32 mouse cellular contexts compared by ENCODE assay signal in genomic region chr8:46420476-46420875, GRCm38 (mm10).
"Had no signal": no experiment of that assay in that cellular context is flagged by ENCODE, and none has a peak within 500 bp of the region (broad histone marks: within the 10 kb centered on the region; RNA-seq: fewer than 3 reads in every experiment).

No protein-coding gene starts in this region.

- H3K9ac ChIP-seq: limb, embryonic 12.5 days; limb, embryonic 13.5 days; limb, embryonic 15.5 days; liver, embryonic 12.5 days; liver, embryonic 13.5 days; liver, embryonic 14.5 days; liver, embryonic 15.5 days; liver, postnatal 0 days; lung, embryonic 14.5 days; lung, embryonic 15.5 days; midbrain, embryonic 12.5 days; midbrain, embryonic 13.5 days; midbrain, embryonic 15.5 days; neural tube, embryonic 12.5 days had no signal

- H3K9me3 ChIP-seq: limb, embryonic 10.5 days; limb, embryonic 12.5 days; limb, embryonic 13.5 days; limb, embryonic 15.5 days; liver, embryonic 12.5 days; liver, embryonic 13.5 days; liver, embryonic 15.5 days; lung, embryonic 15.5 days; midbrain, embryonic 10.5 days; midbrain, embryonic 12.5 days; midbrain, embryonic 13.5 days; midbrain, embryonic 15.5 days had no signal

- H3K4me2 ChIP-seq: limb, embryonic 12.5 days; limb, embryonic 13.5 days; limb, embryonic 15.5 days; liver, embryonic 11.5 days; liver, embryonic 12.5 days; liver, embryonic 13.5 days; liver, embryonic 15.5 days; lung, embryonic 14.5 days; lung, embryonic 15.5 days; midbrain, embryonic 11.5 days; midbrain, embryonic 12.5 days; midbrain, embryonic 13.5 days; midbrain, embryonic 15.5 days; neural tube, embryonic 12.5 days had no signal

- H3K4me1 ChIP-seq: limb, embryonic 10.5 days; limb, embryonic 12.5 days; limb, embryonic 13.5 days; limb, embryonic 15.5 days; liver, embryonic 12.5 days; liver, embryonic 13.5 days; liver, embryonic 15.5 days; lung, embryonic 15.5 days; megakaryocyte, embryonic 14.5 days; midbrain, embryonic 10.5 days; midbrain, embryonic 12.5 days; midbrain, embryonic 13.5 days; midbrain, embryonic 15.5 days; neural tube, embryonic 12.5 days had no signal

- DNase-seq: left cerebral cortex, postnatal 4 days; liver; liver, embryonic 13.5 days; liver, postnatal 0 days; lung, adult 18-20 months; lung, adult 2 months; lung, embryonic 14.5 days; lung, postnatal 10 days; lung, postnatal 14 days; lung, postnatal 36 days; lung, postnatal 4 days; midbrain, embryonic 14.5 days had no signal

- H3K27me3 ChIP-seq: limb, embryonic 12.5 days; limb, embryonic 13.5 days; limb, embryonic 15.5 days; liver, embryonic 12.5 days; liver, embryonic 13.5 days; liver, embryonic 15.5 days; lung, embryonic 15.5 days; midbrain, embryonic 12.5 days; midbrain, embryonic 13.5 days; midbrain, embryonic 15.5 days; neural tube, embryonic 12.5 days had no signal

- H3K36me3 ChIP-seq: limb, embryonic 10.5 days; limb, embryonic 12.5 days; limb, embryonic 13.5 days; limb, embryonic 15.5 days; liver, embryonic 12.5 days; liver, embryonic 13.5 days; liver, embryonic 15.5 days; lung, embryonic 15.5 days; midbrain, embryonic 10.5 days; midbrain, embryonic 12.5 days; midbrain, embryonic 13.5 days; midbrain, embryonic 15.5 days; neural tube, embryonic 12.5 days had no signal

- H3K4me3 ChIP-seq: limb, embryonic 10.5 days; limb, embryonic 12.5 days; limb, embryonic 13.5 days; limb, embryonic 15.5 days; liver, embryonic 12.5 days; liver, embryonic 13.5 days; liver, embryonic 15.5 days; lung, embryonic 15.5 days; megakaryocyte, embryonic 14.5 days; midbrain, embryonic 10.5 days; midbrain, embryonic 12.5 days; midbrain, embryonic 13.5 days; midbrain, embryonic 15.5 days; myocyte; neural tube, embryonic 12.5 days had no signal

- ATAC-seq: liver, embryonic 12.5 days; liver, postnatal 0 days; lung, postnatal 0 days; midbrain, embryonic 13.5 days; midbrain, embryonic 15.5 days; midbrain, embryonic 16.5 days had no signal

- H3K27ac ChIP-seq: limb, embryonic 10.5 days; limb, embryonic 12.5 days; limb, embryonic 13.5 days; limb, embryonic 15.5 days; liver, embryonic 12.5 days; liver, embryonic 13.5 days; liver, embryonic 14.5 days; liver, embryonic 15.5 days; lung, embryonic 15.5 days; macrophage; midbrain, embryonic 10.5 days; midbrain, embryonic 12.5 days; midbrain, embryonic 13.5 days; midbrain, embryonic 15.5 days; neural tube, embryonic 12.5 days had no signal
